Mouse (Mus musculus): ENCODE measurements around the gene S100a6. TPM values are rescaled to one million over a fixed set of nuclear protein-coding genes. Genes with fewer than 3 reads are reported as not detected.
A peak's percentile ranks its signal among the peaks of the same experiment; 100 is the strongest.

The S100a6 gene
- polyA plus RNA-seq, 1 experiment from 2014 or later: 553 TPM

DNA sequence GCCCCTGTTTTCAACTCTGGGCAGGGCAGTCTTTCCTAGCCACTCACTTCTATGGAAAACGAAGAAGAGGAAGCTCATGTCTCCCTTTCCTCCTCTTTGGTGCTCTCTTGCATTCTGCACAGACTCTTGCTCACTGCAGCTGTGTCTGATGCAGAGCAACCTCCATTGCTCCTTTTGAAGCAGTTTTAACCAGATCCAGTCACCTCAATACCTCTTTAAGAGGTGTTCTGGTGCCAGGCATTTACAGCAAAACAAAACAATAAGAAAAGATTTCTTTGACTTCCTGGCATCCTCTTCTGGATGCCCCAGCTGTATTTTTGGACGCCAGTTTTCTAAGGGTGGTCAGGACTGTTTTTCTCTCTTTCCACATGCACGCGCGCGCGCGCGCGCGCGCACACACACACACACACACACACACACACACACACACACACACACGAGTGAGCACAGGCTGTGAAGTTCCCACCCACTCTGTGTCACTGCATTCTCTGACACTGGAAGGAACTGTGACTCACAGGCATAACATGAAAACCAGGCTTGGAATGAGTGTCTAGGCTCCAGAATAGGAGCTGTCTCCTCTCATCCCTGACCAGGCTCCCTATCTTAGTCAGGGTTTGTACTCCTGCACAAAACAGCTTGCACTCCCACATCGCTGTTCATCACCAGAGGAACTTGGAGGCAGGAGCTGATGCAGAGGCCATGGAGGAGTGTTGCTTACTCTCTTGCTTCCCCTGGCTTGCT lies 25.2 kb upstream of the S100a6 start:
- Histone ChIP-seq H3K9ac (no peak overlapping the region), H3K4me2 (no peak overlapping the region), H3K36me3 (no peaks in the 10 kb centered on the region), H3K9me3 (no peaks in the 10 kb centered on the region), H3K27ac (peak overlapping the region; percentile 71), H3K27me3 (no peaks in the 10 kb centered on the region), H3K4me1 (peaks cover 31% of the 10 kb centered on the region), H3K4me3 (no peak overlapping the region)
- 87% methylated on average over 14 of the region's 14 CpGs for WGBS
- ATAC-seq (ENCODE audit: insufficient number of reproducible peaks, low FRiP score, low TSS enrichment, low read depth): no peak

DNA sequence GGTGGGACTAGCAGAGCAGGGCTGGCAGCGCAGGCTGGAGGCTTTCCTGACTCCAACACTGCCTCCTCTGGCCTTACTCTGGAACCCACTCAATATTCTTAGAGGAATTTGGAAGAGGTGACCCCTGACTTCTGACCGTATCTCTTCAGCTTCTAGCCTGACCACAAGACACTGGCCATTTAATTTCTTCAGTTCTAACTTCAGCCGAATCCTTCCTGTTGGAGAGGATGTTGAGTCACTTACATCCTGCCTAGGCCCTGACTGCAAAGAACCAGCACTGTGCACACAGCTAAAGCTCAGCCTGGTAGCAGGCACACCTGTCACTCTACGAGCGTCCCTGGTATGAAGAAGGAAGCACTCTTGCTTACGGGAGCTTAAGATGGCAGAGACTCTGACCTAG lies 23.3 kb upstream of the S100a6 start:
- H3K9ac ChIP-seq: no peak overlapping the region
- H3K27me3 ChIP-seq: no peaks in the 10 kb centered on the region
- H3K27ac ChIP-seq: no peak overlapping the region
- no peak for ATAC-seq (ENCODE audit: insufficient number of reproducible peaks, low FRiP score, low TSS enrichment, low read depth)
- no peak overlapping the region for H3K4me3 ChIP-seq
- no peaks in the 10 kb centered on the region for H3K9me3 ChIP-seq
- WGBS: 75% methylated on average over 6 of the region's 6 CpGs
- H3K4me1 ChIP-seq: peaks cover 25% of the 10 kb centered on the region
- no peak overlapping the region for H3K4me2 ChIP-seq
- H3K36me3 ChIP-seq: no peaks in the 10 kb centered on the region

DNA sequence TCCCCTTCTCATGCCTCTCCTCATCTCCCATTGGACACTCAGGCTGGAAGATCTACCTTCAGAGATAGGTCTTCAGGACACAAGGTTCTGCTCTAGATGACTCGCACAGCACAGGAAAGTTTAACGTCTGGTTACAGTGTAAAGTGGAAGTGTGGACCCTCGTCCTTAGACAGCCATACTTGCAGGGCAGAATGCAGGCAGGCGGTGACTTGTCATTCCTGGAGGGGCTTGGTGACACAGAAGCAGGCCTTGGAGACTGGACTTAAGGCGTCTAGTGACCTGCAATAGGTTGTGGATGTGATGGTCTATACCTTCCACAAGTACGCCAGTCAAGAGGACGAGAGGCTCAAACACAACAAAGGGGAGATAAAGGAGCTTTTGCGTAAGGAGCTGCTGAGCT lies 22.7 kb upstream of the S100a6 start, which contains the start of gene S100a2:
Gene S100a2, plus strand, starts transcription at position 301 of the 400 bp plus-strand sequence.
- Histone ChIP-seq H3K9me3 (no peaks in the 10 kb centered on the region), H3K27ac (no peak within 1 kb of the TSS), H3K36me3 (no peaks in the 10 kb centered on the region), H3K27me3 (no peaks in the 10 kb centered on the region), H3K9ac (no peak within 1 kb of the TSS), H3K4me2 (no peak within 1 kb of the TSS), H3K4me3 (no peak within 1 kb of the TSS), H3K4me1 (peaks cover 25% of the 10 kb centered on the region)
- ATAC-seq (ENCODE audit: insufficient number of reproducible peaks, low FRiP score, low TSS enrichment, low read depth): no peak
- 80% methylated on average over 8 of the region's 8 CpGs for WGBS

DNA sequence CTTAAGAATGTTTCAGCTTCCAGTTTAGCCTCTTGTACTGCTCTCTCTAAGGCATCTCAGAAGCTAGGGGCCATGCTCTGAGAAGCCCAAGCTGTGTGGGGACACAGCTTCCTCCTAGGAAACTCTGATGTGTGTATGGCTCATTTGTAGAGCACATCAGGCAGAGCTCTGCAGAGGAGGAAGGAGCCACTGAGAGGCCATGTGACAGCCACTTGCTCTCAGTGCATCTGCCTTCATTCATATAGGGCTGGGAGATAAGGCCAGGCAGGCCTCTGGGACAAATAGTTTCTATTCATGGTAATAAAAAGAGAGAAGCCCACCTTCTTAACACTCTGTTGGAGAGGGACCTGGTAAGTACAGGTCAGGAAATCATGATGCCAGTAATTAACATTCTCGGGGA lies 18.2 kb upstream of the S100a6 start:
- H3K27me3 ChIP-seq: no peaks in the 10 kb centered on the region
- H3K9ac ChIP-seq: no peak overlapping the region
- no peak overlapping the region for H3K4me3 ChIP-seq
- WGBS: 30% methylated on average over 1 of the region's 1 CpGs
- H3K4me2 ChIP-seq: no peak overlapping the region
- no peak overlapping the region for H3K27ac ChIP-seq
- no peaks in the 10 kb centered on the region for H3K36me3 ChIP-seq
- no peak for ATAC-seq (ENCODE audit: insufficient number of reproducible peaks, low FRiP score, low TSS enrichment, low read depth)
- no peaks in the 10 kb centered on the region for H3K4me1 ChIP-seq
- H3K9me3 ChIP-seq: no peaks in the 10 kb centered on the region

DNA sequence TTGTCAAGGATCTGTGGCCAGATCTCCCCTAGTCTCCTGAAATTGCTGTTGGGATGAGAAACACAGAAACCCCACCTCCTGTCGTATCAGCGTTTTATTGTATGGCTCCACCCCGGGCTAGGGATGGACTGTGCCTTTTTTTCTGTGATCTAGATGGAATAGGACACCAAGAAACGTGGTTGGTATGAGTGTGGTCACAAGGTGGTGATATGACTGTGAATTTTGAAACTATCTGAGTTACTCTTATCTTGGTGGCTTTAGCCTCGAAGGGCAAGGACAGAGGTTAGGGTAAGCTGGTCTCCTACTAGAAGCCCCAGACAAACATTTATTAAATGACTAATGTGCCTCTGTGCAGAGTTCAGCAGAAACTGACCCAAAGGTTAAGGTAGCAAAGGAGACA lies 17.1 kb upstream of the S100a6 start:
- Histone ChIP-seq H3K9ac (no peak overlapping the region), H3K4me1 (peaks cover 7% of the 10 kb centered on the region), H3K27me3 (no peaks in the 10 kb centered on the region), H3K9me3 (no peaks in the 10 kb centered on the region), H3K27ac (no peak overlapping the region), H3K36me3 (no peaks in the 10 kb centered on the region), H3K4me2 (no peak overlapping the region), H3K4me3 (no peak overlapping the region)
- no peak for ATAC-seq (ENCODE audit: insufficient number of reproducible peaks, low FRiP score, low TSS enrichment, low read depth)
- WGBS: 76% methylated on average over 5 of the region's 5 CpGs

DNA sequence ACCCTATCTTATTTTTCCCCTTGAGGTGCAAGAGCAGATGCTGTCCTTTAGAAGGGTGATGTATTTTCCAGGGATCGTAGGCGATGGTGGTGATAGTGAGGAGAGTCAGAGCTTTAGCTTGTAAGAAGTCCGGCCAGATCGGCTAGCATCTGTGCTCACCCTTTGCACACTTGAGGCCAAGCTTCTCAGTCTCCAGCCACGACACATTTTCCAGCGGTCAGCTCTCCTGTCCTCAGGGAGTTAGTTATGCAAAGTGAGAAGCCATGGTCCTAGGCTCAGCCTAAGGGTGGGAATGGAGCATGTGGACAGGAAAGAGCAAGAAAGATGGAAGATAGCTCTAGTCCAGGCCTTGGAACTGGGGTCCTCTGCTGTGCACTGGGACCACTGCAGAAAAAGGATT lies 15.9 kb upstream of the S100a6 start:
- Histone ChIP-seq H3K4me2 (no peak overlapping the region), H3K4me1 (peaks cover 15% of the 10 kb centered on the region), H3K9me3 (no peaks in the 10 kb centered on the region), H3K36me3 (no peaks in the 10 kb centered on the region), H3K27me3 (no peaks in the 10 kb centered on the region), H3K27ac (no peak overlapping the region), H3K4me3 (no peak overlapping the region), H3K9ac (no peak overlapping the region)
- ATAC-seq (ENCODE audit: insufficient number of reproducible peaks, low FRiP score, low TSS enrichment, low read depth): no peak
- WGBS: 81% methylated on average over 6 of the region's 6 CpGs

DNA sequence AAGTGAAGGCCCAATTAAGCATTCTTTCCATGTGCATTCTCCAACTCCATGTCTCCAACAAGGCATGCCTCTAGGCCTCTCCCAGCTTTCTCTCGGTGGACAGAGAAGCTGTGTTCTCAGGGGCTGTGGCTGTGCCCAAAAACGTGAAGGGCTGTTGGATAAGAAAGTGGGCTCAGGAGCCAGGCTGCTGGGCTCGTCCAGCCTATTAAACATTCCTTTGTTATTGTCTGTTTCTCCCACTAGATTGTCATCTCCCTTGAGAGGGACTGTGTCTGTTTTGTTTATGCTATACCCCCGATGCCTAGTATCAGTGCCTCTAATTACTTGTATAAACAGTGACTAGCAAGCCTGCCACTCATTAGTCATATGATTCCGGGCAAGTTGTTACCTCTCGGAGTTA lies 14.9 kb upstream of the S100a6 start:
- no peak overlapping the region for H3K27ac ChIP-seq
- WGBS: 36% methylated on average over 6 of the region's 6 CpGs
- no peak for ATAC-seq (ENCODE audit: insufficient number of reproducible peaks, low FRiP score, low TSS enrichment, low read depth)

DNA sequence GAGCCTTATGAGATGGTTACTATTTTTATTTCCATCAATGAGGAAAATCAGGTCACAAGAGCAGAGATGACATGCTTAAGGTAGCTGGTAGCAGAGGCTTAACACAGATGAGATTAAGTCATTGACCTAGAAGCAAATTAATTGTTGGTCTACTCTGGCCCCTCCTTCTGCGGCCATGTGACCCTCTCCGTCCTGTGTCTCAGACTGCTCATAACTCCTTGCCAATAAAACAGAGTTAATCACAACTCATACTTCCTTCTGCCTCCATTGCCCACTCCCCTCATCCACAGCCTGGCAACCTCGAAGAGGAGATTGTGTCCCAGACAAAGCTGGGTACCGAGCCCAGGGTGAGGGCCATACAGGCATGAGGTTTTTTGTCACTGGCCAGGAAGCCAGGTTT lies 14.5 kb upstream of the S100a6 start:
- peaks cover 23% of the 10 kb centered on the region for H3K4me1 ChIP-seq
- no peak overlapping the region for H3K27ac ChIP-seq
- no peak overlapping the region for H3K4me3 ChIP-seq
- ATAC-seq (ENCODE audit: insufficient number of reproducible peaks, low FRiP score, low TSS enrichment, low read depth): no peak
- H3K4me2 ChIP-seq: no peak overlapping the region
- H3K9me3 ChIP-seq: no peaks in the 10 kb centered on the region
- H3K9ac ChIP-seq: no peak overlapping the region
- WGBS: 67% methylated on average over 4 of the region's 4 CpGs
- no peaks in the 10 kb centered on the region for H3K27me3 ChIP-seq
- no peaks in the 10 kb centered on the region for H3K36me3 ChIP-seq

More for the DNA sequence above, 14.9 kb upstream of the S100a6 start:
- no peak overlapping the region for H3K4me2 ChIP-seq
- H3K27me3 ChIP-seq: no peaks in the 10 kb centered on the region
- H3K4me3 ChIP-seq: no peak overlapping the region
- no peak overlapping the region for H3K9ac ChIP-seq
- H3K9me3 ChIP-seq: no peaks in the 10 kb centered on the region
- H3K4me1 ChIP-seq: peaks cover 21% of the 10 kb centered on the region
- H3K36me3 ChIP-seq: no peaks in the 10 kb centered on the region

DNA sequence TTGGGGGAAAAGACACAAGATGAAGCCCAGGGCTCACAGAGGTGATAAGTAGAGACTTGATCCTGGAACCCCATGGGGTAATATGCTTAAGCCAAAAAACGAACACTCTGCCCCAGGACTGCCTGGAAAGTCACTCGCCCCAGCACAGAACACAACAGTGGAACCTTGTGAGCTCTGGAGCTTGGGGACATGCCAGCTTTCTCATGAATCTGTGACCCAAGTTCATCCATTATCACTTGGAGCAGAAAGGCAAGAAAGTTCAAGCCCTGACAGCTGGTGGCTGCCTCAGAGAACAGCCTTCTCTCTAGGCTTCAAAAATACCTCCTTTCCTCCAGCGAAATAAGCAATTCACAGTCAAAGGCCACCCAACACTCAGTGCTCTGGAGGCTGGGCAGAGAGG lies 13.3 kb upstream of the S100a6 start:
- 71% methylated on average over 3 of the region's 3 CpGs for WGBS
- H3K36me3 ChIP-seq: no peaks in the 10 kb centered on the region

DNA sequence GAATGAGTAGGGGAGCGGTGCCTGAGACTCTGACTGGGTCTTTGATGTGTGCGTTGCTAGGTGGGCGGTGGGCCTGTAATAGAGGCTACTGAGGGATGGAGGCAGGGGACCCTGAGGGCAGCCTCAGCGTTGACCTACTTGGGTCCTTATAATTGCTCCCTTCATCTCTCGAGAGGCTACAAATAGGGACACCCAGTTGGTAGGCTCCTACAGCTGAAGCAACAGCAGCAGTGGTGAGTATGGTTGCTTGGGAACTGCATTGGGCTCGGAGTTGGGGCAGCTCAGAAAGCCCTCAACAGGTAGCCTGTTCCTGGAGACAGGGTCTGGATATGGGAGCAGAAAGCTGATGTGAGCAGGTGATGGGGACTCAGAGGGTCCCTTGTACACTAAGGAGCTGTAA lies 12.6 kb upstream of the S100a6 start:
- no peak for ATAC-seq (ENCODE audit: insufficient number of reproducible peaks, low FRiP score, low TSS enrichment, low read depth)
- no peak overlapping the region for H3K4me2 ChIP-seq
- 56% methylated on average over 6 of the region's 6 CpGs for WGBS
- H3K27me3 ChIP-seq: no peaks in the 10 kb centered on the region
- no peak overlapping the region for H3K9ac ChIP-seq
- H3K36me3 ChIP-seq: no peaks in the 10 kb centered on the region
- H3K9me3 ChIP-seq: no peaks in the 10 kb centered on the region
- H3K27ac ChIP-seq: 0 out of 2 replicates have a peak overlapping the region, but pooled peaks have one; percentile 39
- H3K4me1 ChIP-seq: peaks cover 39% of the 10 kb centered on the region
- H3K4me3 ChIP-seq: no peak overlapping the region

More for the DNA sequence above, 13.3 kb upstream of the S100a6 start:
- Histone ChIP-seq H3K27me3 (no peaks in the 10 kb centered on the region), H3K4me1 (peaks cover 33% of the 10 kb centered on the region), H3K4me2 (no peak overlapping the region), H3K4me3 (no peak overlapping the region), H3K9ac (no peak overlapping the region), H3K9me3 (no peaks in the 10 kb centered on the region), H3K27ac (no peak overlapping the region)
- no peak for ATAC-seq (ENCODE audit: insufficient number of reproducible peaks, low FRiP score, low TSS enrichment, low read depth)

DNA sequence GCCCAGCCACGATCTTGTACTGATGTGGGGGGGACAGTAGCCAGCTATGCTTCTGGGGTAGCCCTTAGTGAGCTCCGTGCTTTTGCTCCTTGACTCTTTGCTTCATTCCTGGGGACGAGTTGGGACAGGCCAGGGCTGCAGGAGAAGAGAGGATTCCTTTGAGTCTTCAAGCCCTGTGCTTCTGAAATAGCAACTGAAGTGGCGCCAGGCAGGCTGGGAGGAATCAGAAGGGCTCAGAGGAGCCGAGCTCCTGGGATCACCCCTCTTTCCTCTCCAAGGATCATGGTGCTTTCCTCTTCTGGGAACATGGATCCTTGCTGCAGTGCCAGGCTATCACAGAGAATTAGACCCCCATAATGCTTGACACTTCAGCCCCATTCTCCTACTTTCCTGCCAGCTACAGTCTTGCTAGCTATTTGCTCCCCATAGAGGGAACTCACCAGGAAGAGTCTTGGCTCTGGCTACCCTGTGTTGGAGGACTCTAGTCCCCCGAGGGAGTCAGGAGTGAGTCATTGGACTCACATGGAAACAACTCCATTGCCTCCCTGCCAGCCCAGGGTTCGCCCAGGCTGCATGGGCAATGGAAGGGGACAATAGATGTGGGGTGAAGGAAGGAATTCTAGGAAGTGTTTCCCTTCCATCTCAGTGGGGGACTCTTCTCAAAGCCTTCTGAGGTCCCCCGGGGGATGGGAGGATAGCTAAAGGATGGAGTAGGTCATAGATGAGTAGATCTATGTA lies 12.1 kb upstream of the S100a6 start:
- H3K4me1 ChIP-seq: peaks cover 45% of the 10 kb centered on the region
- ATAC-seq (ENCODE audit: insufficient number of reproducible peaks, low FRiP score, low TSS enrichment, low read depth): no peak
- H3K4me2 ChIP-seq: no peak overlapping the region
- H3K36me3 ChIP-seq: no peaks in the 10 kb centered on the region
- H3K9me3 ChIP-seq: no peaks in the 10 kb centered on the region
- H3K27me3 ChIP-seq: no peaks in the 10 kb centered on the region
- H3K4me3 ChIP-seq: no peak overlapping the region
- peak overlapping the region; percentile 39; the same call in 1 of the 2 replicates for H3K27ac ChIP-seq
- no peak overlapping the region for H3K9ac ChIP-seq
- WGBS: 70% methylated on average over 8 of the region's 8 CpGs

DNA sequence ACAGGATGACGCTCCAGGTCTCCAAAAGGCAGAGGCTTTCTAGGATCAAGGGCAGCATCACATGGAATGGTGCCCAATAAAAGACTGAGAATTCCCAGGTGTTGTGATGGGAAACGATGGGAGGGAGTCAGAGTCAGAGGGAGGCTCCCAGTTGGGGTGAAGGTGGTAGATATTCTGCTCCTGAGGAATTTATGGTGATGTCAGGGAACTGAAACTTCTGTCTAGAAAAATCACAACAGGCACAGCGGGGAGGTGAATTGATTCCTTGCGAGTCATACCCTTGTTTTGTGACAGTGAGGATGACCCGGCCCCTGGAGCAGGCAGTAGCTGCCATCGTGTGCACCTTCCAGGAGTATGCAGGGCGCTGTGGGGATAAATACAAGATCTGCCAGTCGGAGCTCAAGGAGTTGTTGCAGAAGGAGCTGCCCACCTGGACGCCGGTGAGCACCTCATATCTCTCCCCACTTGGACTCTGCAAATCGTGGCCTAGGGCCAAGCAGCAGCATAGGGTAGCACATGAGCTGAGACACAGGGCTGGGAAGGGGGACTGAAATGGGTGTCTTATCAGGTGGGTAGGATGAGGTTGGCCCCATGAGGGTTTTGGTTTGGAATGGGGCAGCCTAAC lies 11.1 kb upstream of the S100a6 start, which contains the start of gene Gm42674:
Gene Gm42674, plus strand, starts transcription at position 419 of the 625 bp plus-strand sequence.
- H3K27me3 ChIP-seq: no peaks in the 10 kb centered on the region
- no peak within 1 kb of the TSS for H3K4me3 ChIP-seq
- no peaks in the 10 kb centered on the region for H3K36me3 ChIP-seq
- no peaks in the 10 kb centered on the region for H3K9me3 ChIP-seq
- peak within 1 kb of the TSS; percentile 39; the same call in 1 of the 2 replicates for H3K27ac ChIP-seq
- WGBS: 78% methylated on average over 11 of the region's 11 CpGs
- H3K4me2 ChIP-seq: no peak within 1 kb of the TSS
- no peak within 1 kb of the TSS for H3K9ac ChIP-seq
- H3K4me1 ChIP-seq: peaks cover 53% of the 10 kb centered on the region
- no peak for ATAC-seq (ENCODE audit: insufficient number of reproducible peaks, low FRiP score, low TSS enrichment, low read depth)
